Mouse (Mus musculus) splenic B cell, adult 2 months (primary cell): ENCODE measurements around the gene Myh4.

Experiments
- DNase-seq: peaks from one replicate; pipeline ENCODE4 v3.0.0-alpha.2; 2011; ENCODE audit warnings: low read depth, low spot score
- H3K27me3 ChIP-seq: 2 replicates; pipeline ENCODE4 v1.6.1; 2012; ENCODE audit warnings: mild to moderate bottlenecking, low read length, moderate library complexity, mixed read lengths; ENCODE audit not compliant: control insufficient read depth, poor library complexity, insufficient read depth, severe bottlenecking
- H3K36me3 ChIP-seq: 2 replicates; pipeline ENCODE4 v1.6.1; 2012; ENCODE audit warnings: mild to moderate bottlenecking, low read length, moderate library complexity, mixed read lengths; ENCODE audit not compliant: control insufficient read depth, poor library complexity, insufficient read depth, severe bottlenecking

The Myh4 gene

GRCm38 (mm10) chr11:67237481-67238079 is at the start of gene Myh4:
TSS of gene Myh4 (plus strand) at chr11:67238029.
- Histone ChIP-seq H3K36me3 (no peaks in the 10 kb centered on the region), H3K27me3 (no peaks in the 10 kb centered on the region)

GRCm38 (mm10) chr11:67190316-67190715 is 47.5 kb upstream of the Myh4 start:
- DNase-seq, result no peak
- Histone ChIP-seq H3K36me3 (no peaks in the 10 kb centered on the region), H3K27me3 (no peaks in the 10 kb centered on the region)

More at GRCm38 (mm10) chr11:67237481-67238079, at the start of gene Myh4:
- no peak for DNase-seq

GRCm38 (mm10) chr11:67190814-67191213 is 47.0 kb upstream of the Myh4 start:
- no peak for DNase-seq
- no peaks in the 10 kb centered on the region for H3K36me3 ChIP-seq
- H3K27me3 ChIP-seq, result no peaks in the 10 kb centered on the region

GRCm38 (mm10) chr11:67191496-67191895 is 46.3 kb upstream of the Myh4 start:
- DNase-seq, result no peak
- Histone ChIP-seq H3K36me3 (no peaks in the 10 kb centered on the region), H3K27me3 (no peaks in the 10 kb centered on the region)

- Histone ChIP-seq H3K27me3 (no peaks in the 10 kb centered on the region), H3K36me3 (no peaks in the 10 kb centered on the region)
- no peak for DNase-seq
These were observed 38.5 kb upstream of the Myh4 start for GRCm38 (mm10) chr11:67199321-67199720.

- Histone ChIP-seq H3K36me3 (no peaks in the 10 kb centered on the region), H3K27me3 (no peaks in the 10 kb centered on the region)
- no peak for DNase-seq
These were observed 38.1 kb upstream of the Myh4 start, which contains the start of gene Myh1 for GRCm38 (mm10) chr11:67199752-67200151. TSS of gene Myh1 (plus strand) at chr11:67200052.

- DNase-seq, result no peak
- Histone ChIP-seq H3K36me3 (no peaks in the 10 kb centered on the region), H3K27me3 (no peaks in the 10 kb centered on the region)
These were observed 33.1 kb upstream of the Myh4 start for GRCm38 (mm10) chr11:67204766-67205165.

GRCm38 (mm10) chr11:67221803-67222202 is 16.0 kb upstream of the Myh4 start:
- Histone ChIP-seq H3K27me3 (no peaks in the 10 kb centered on the region), H3K36me3 (no peaks in the 10 kb centered on the region)
- no peak for DNase-seq

- DNase-seq, result no peak
- no peaks in the 10 kb centered on the region for H3K36me3 ChIP-seq
- no peaks in the 10 kb centered on the region for H3K27me3 ChIP-seq
These were observed 13.4 kb upstream of the Myh4 start for GRCm38 (mm10) chr11:67224466-67224865.

- no peak for DNase-seq
- no peaks in the 10 kb centered on the region for H3K36me3 ChIP-seq
These were observed 9.1 kb upstream of the Myh4 start for GRCm38 (mm10) chr11:67228731-67229130.

GRCm38 (mm10) chr11:67229166-67229565 is 8.7 kb upstream of the Myh4 start:
- H3K36me3 ChIP-seq, result no peaks in the 10 kb centered on the region
- no peaks in the 10 kb centered on the region for H3K27me3 ChIP-seq
- DNase-seq, result no peak

More at GRCm38 (mm10) chr11:67228731-67229130, 9.1 kb upstream of the Myh4 start:
- H3K27me3 ChIP-seq, result no peaks in the 10 kb centered on the region

- H3K36me3 ChIP-seq, result no peaks in the 10 kb centered on the region
- H3K27me3 ChIP-seq, result no peaks in the 10 kb centered on the region
- no peak for DNase-seq
These were observed 7.9 kb upstream of the Myh4 start for GRCm38 (mm10) chr11:67229946-67230345.

GRCm38 (mm10) chr11:67235639-67236358 is 2.0 kb upstream of the Myh4 start:
- no peaks in the 10 kb centered on the region for H3K27me3 ChIP-seq
- peak; percentile 37 for DNase-seq
- no peaks in the 10 kb centered on the region for H3K36me3 ChIP-seq

- Histone ChIP-seq H3K36me3 (no peaks in the 10 kb centered on the region), H3K27me3 (no peaks in the 10 kb centered on the region)
- DNase-seq, result no peak
These were observed 1.0 kb upstream of the Myh4 start for GRCm38 (mm10) chr11:67236799-67237198.

- DNase-seq, result no peak
- Histone ChIP-seq H3K36me3 (no peaks in the 10 kb centered on the region), H3K27me3 (no peaks in the 10 kb centered on the region)
These were observed 3.2 kb downstream of the Myh4 start for GRCm38 (mm10) chr11:67241051-67241450.
